Comparison of ENCODE assay signal across 9 mouse cellular contexts in genomic region chr10:83183634-83184479, GRCm38 (mm10).
DNase-seq lines count a peak whose midpoint lies in the region; ATAC-seq and TF ChIP-seq lines count a peak whose summit lies in the region.
"Had no signal": no experiment of that assay in that cellular context is flagged by ENCODE, and none has a peak within 500 bp of the region (broad histone marks: within the 10 kb centered on the region; RNA-seq: fewer than 3 reads in every experiment).

No protein-coding gene starts in this region.

- WGBS in heart, adult 2 months: 38% methylated on average over 12 of the region's 12 CpGs
- WGBS in heart, embryonic 11.5 days (ENCODE audit: insufficient replicate concordance): 43% methylated on average over 12 of the region's 12 CpGs
- 56% methylated on average over 12 of the region's 12 CpGs for WGBS in hindbrain, postnatal 0 days
- WGBS in midbrain, postnatal 0 days: 77% methylated on average over 12 of the region's 12 CpGs
- 80% methylated on average over 12 of the region's 12 CpGs for WGBS in forebrain, embryonic 14.5 days

- 0 out of 2 replicates have a peak, but pooled peaks have one; percentile 14 for TF ChIP-seq EP300 in heart, adult 2 months (IDR thresholded peaks at IDR 0.05; ENCODE audit: insufficient read depth, low read depth, low read length)

- no peak overlapping the region for H3K4me3 ChIP-seq in heart, adult 2 months
- no peak overlapping the region for H3K4me3 ChIP-seq in heart, embryonic 11.5 days (ENCODE audit: low read depth, low read length)
- H3K4me3 ChIP-seq in C2C12 (ENCODE audit: insufficient read depth, poor library complexity, severe bottlenecking): no peak overlapping the region
- no peak overlapping the region for H3K4me3 ChIP-seq in hindbrain, postnatal 0 days (ENCODE audit: low read length)
- H3K4me3 ChIP-seq in midbrain, postnatal 0 days (ENCODE audit: low read depth, low read length): no peak overlapping the region
- no peak overlapping the region for H3K4me3 ChIP-seq in forebrain, embryonic 14.5 days (ENCODE audit: low read depth, low read length)

- H3K79me2 ChIP-seq in heart, adult 2 months (replicated peaks; ENCODE audit: control insufficient read depth, insufficient read depth, low read length): no peaks in the 10 kb centered on the region
- H3K79me2 ChIP-seq in C2C12 (ENCODE audit: control insufficient read depth, insufficient read depth): peaks cover 13% of the 10 kb centered on the region

- no peaks in the 10 kb centered on the region for H3K36me3 ChIP-seq in heart, adult 2 months (ENCODE audit: control insufficient read depth, insufficient read depth, low read length)
- H3K36me3 ChIP-seq in heart, embryonic 11.5 days (ENCODE audit: control insufficient read depth, insufficient read depth, low read length): no peaks in the 10 kb centered on the region
- no peaks in the 10 kb centered on the region for H3K36me3 ChIP-seq in C2C12 (ENCODE audit: control insufficient read depth, insufficient read depth)
- H3K36me3 ChIP-seq in hindbrain, postnatal 0 days (ENCODE audit: insufficient read depth, low read length): no peaks in the 10 kb centered on the region
- H3K36me3 ChIP-seq in midbrain, postnatal 0 days (ENCODE audit: insufficient read depth, low read length): no peaks in the 10 kb centered on the region
- no peaks in the 10 kb centered on the region for H3K36me3 ChIP-seq in forebrain, embryonic 14.5 days (ENCODE audit: control insufficient read depth, insufficient read depth, low read length)

- H3K27me3 ChIP-seq in heart, adult 2 months (ENCODE audit: control insufficient read depth, insufficient read depth, low read length): no peaks in the 10 kb centered on the region
- H3K27me3 ChIP-seq in heart, embryonic 11.5 days (ENCODE audit: control insufficient read depth, insufficient read depth, low read length): no peaks in the 10 kb centered on the region
- H3K27me3 ChIP-seq in C2C12 (ENCODE audit: control insufficient read depth, insufficient read depth, insufficient read length): no peaks in the 10 kb centered on the region
- no peaks in the 10 kb centered on the region for H3K27me3 ChIP-seq in hindbrain, postnatal 0 days (ENCODE audit: insufficient read depth, low read length)
- no peaks in the 10 kb centered on the region for H3K27me3 ChIP-seq in midbrain, postnatal 0 days (ENCODE audit: insufficient read depth, low read length)
- no peaks in the 10 kb centered on the region for H3K27me3 ChIP-seq in forebrain, embryonic 14.5 days (replicated peaks; ENCODE audit: control insufficient read depth, insufficient read depth, low read length)
- H3K27me3 ChIP-seq: Patski had no signal

- DNase-seq in heart, adult 2 months: no peak
- no peak for DNase-seq in hindbrain, postnatal 0 days (ENCODE audit: low spot score)
- no peak for DNase-seq in midbrain, postnatal 0 days (ENCODE audit: low spot score)
- no peak for DNase-seq in right cerebral cortex, adult 18-20 months
- DNase-seq in spleen, adult 12 weeks (ENCODE audit: low spot score): no peak
- no peak for DNase-seq in forebrain, embryonic 14.5 days (ENCODE audit: low spot score)

- no peak for ATAC-seq in heart, embryonic 11.5 days (replicated peaks; ENCODE audit: insufficient number of reproducible peaks, low FRiP score, low TSS enrichment)
- ATAC-seq in hindbrain, postnatal 0 days: no peak; the same call in 1 of the 2 replicates
- ATAC-seq in midbrain, postnatal 0 days (ENCODE audit: low FRiP score): no peak
- ATAC-seq in forebrain, embryonic 14.5 days: no peak

- no peak overlapping the region for H3K27ac ChIP-seq in heart, adult 2 months
- H3K27ac ChIP-seq in heart, embryonic 11.5 days (ENCODE audit: low read depth, low read length): no peak overlapping the region
- peak overlapping the region; percentile 11; the same call in 1 of the 2 replicates for H3K27ac ChIP-seq in hindbrain, postnatal 0 days
- H3K27ac ChIP-seq in midbrain, postnatal 0 days (ENCODE audit: low read depth, low read length): peak overlapping the region; percentile 67
- H3K27ac ChIP-seq in forebrain, embryonic 14.5 days (ENCODE audit: low read depth, low read length): no peak overlapping the region

- intact Hi-C loops in heart, adult 2 months (cut with DNase I): loop anchor here (5.0 kb wide), 2 partner anchors 197 to 277 kb away; partner anchors contain the start of gene Chst11

- peaks cover 13% of the 10 kb centered on the region for H3K4me1 ChIP-seq in heart, adult 2 months (ENCODE audit: control insufficient read depth, insufficient read depth, low read length)
- H3K4me1 ChIP-seq in heart, embryonic 11.5 days (ENCODE audit: control insufficient read depth, insufficient read depth, low read length): peaks cover 24% of the 10 kb centered on the region
- peaks cover 23% of the 10 kb centered on the region for H3K4me1 ChIP-seq in hindbrain, postnatal 0 days (ENCODE audit: insufficient read depth, low read length)
- H3K4me1 ChIP-seq in midbrain, postnatal 0 days (ENCODE audit: insufficient read depth, low read length): peaks cover 8% of the 10 kb centered on the region; the same call in 1 of the 2 replicates
- peaks cover 4% of the 10 kb centered on the region; the same call in 1 of the 2 replicates for H3K4me1 ChIP-seq in forebrain, embryonic 14.5 days (ENCODE audit: control insufficient read depth, insufficient read depth, low read length)

- H3ac ChIP-seq in C2C12 (ENCODE audit: control insufficient read depth, insufficient read length, low read depth): no peak overlapping the region

- no peaks in the 10 kb centered on the region for H3K9me3 ChIP-seq in heart, embryonic 11.5 days (replicated peaks; ENCODE audit: control insufficient read depth, low read length)
- no peaks in the 10 kb centered on the region for H3K9me3 ChIP-seq in hindbrain, postnatal 0 days (ENCODE audit: low read length)
- no peaks in the 10 kb centered on the region for H3K9me3 ChIP-seq in midbrain, postnatal 0 days (ENCODE audit: low read length)
- no peaks in the 10 kb centered on the region for H3K9me3 ChIP-seq in forebrain, embryonic 14.5 days (replicated peaks; ENCODE audit: control insufficient read depth, low read length)

- no peak overlapping the region for H3K9ac ChIP-seq in heart, adult 2 months (ENCODE audit: low read depth, low read length)
- no peak overlapping the region for H3K9ac ChIP-seq in heart, embryonic 11.5 days (ENCODE audit: low read depth, low read length)
- H3K9ac ChIP-seq in hindbrain, postnatal 0 days (replicated peaks; ENCODE audit: low read length): no peak overlapping the region
- H3K9ac ChIP-seq in midbrain, postnatal 0 days (replicated peaks; ENCODE audit: low read length, poor library complexity, severe bottlenecking): no peak overlapping the region
- H3K9ac ChIP-seq in forebrain, embryonic 14.5 days (ENCODE audit: low read length): no peak overlapping the region

- H3K4me2 ChIP-seq in heart, embryonic 11.5 days: no peak overlapping the region
- no peak overlapping the region for H3K4me2 ChIP-seq in hindbrain, postnatal 0 days (ENCODE audit: low read depth, low read length)
- H3K4me2 ChIP-seq in midbrain, postnatal 0 days (ENCODE audit: low read depth, low read length, poor library complexity, severe bottlenecking): no peak overlapping the region
- no peak overlapping the region for H3K4me2 ChIP-seq in forebrain, embryonic 14.5 days (ENCODE audit: low read length)

- TF ChIP-seq POLR2A in heart, adult 2 months (IDR thresholded peaks at IDR 0.05; ENCODE audit: insufficient read depth, low read depth, low read length): no peak

- no peak for TF ChIP-seq CTCF in heart, adult 2 months (IDR thresholded peaks at IDR 0.05)
- no peak for TF ChIP-seq CTCF in C2C12 (IDR thresholded peaks at IDR 0.05; ENCODE audit: control insufficient read depth, insufficient read depth, insufficient read length)
- no peak for TF ChIP-seq CTCF in hindbrain, postnatal 0 days (IDR thresholded peaks at IDR 0.05; ENCODE audit: low read depth)
- TF ChIP-seq CTCF in midbrain, postnatal 0 days (IDR thresholded peaks at IDR 0.05): no peak

- H3K79me3 ChIP-seq in C2C12 (ENCODE audit: low read depth): no peaks in the 10 kb centered on the region

TF ChIP-seq in C2C12, 6 proteins besides CTCF, POLR2A, EP300 and RAD21:
- no peak for TF ChIP-seq CEBPB (IDR thresholded peaks at IDR 0.05; ENCODE audit: low read depth)
- TF ChIP-seq MAX (IDR thresholded peaks at IDR 0.05): peak; percentile 78
- peak; percentile 98 for TF ChIP-seq MYOD1 (IDR thresholded peaks at IDR 0.05; ENCODE audit: control insufficient read depth, insufficient read length, low read depth)
- TF ChIP-seq FOSL1 (IDR thresholded peaks at IDR 0.05; ENCODE audit: insufficient read depth, low read length, poor library complexity, severe bottlenecking): peak; percentile 77
- TF ChIP-seq MYOG (IDR thresholded peaks at IDR 0.05; ENCODE audit: control insufficient read depth, extremely low read depth, insufficient read length): no peak
- TF ChIP-seq USF1 (IDR thresholded peaks at IDR 0.05; ENCODE audit: low read depth): no peak

Comparison
In these comparisons a context has a peak if more than half of its experiments do, and no peak if none do; other contexts are left out.
1. H3K27ac ChIP-seq: peak in hindbrain, postnatal 0 days (single experiment) and midbrain, postnatal 0 days (single experiment); none in heart, adult 2 months (single experiment), heart, embryonic 11.5 days (single experiment) and forebrain, embryonic 14.5 days (single experiment).